Mouse (Mus musculus): ENCODE results near the gene Chchd6. TPM values are rescaled to one million over a fixed set of nuclear protein-coding genes. Genes with fewer than 3 reads are reported as not detected.
A peak's percentile ranks its signal among the peaks of the same experiment; 100 is the strongest.

Chchd6 gene
- 10 to 100 TPM; 86.4 to 86.6 TPM for total RNA-seq (2021)
- long read RNA-seq, experiment 1, transcript Chchd6-202 (7 exons, 1,042 nt) = minor isoform, 19 of 128 reads
- long read RNA-seq, experiment 1, transcript Chchd6-201 (8 exons, 1,121 nt) = major isoform, 102 of 128 reads
- long read RNA-seq, experiment 1, partial matches to known transcripts = 5 of 128 reads
- long read RNA-seq, experiment 1, other reads (novel, unspliced or antisense) = 2 of 128 reads
- long read RNA-seq, experiment 2, transcript Chchd6-202 (7 exons, 1,042 nt) = minor isoform, 12 of 109 reads
- long read RNA-seq, experiment 2, transcript Chchd6-201 (8 exons, 1,121 nt) = major isoform, 90 of 109 reads
- long read RNA-seq, experiment 2, partial matches to known transcripts = 3 of 109 reads
- long read RNA-seq, experiment 2, other reads (novel, unspliced or antisense) = 4 of 109 reads

- intact Hi-C loops (cut with DNase I) = no loop called here
Measured at GRCm38 (mm10) chr6:89595018-89595776, at the start of gene Chchd6. TSS of gene Chchd6 (minus strand) at chr6:89595652.

GRCm38 (mm10) chr6:89644271-89645075, 49.0 kb upstream of the Chchd6 start:
- intact Hi-C loops (cut with DNase I) = no loop called here

More at GRCm38 (mm10) chr6:89595018-89595776, at the start of gene Chchd6:
- peak; percentile 97 for DNase-seq (ENCODE audit: low spot score in 2 of 2)

GRCm38 (mm10) chr6:89643798-89644270, 48.4 kb upstream of the Chchd6 start, which contains the start of gene Txnrd3:
TSS of gene Txnrd3 (plus strand) at chr6:89643988.
- intact Hi-C loops (cut with DNase I) = no loop called here
- DNase-seq (ENCODE audit: low spot score in 2 of 2) = peak; percentile 76 to 83

More at GRCm38 (mm10) chr6:89644271-89645075, 49.0 kb upstream of the Chchd6 start:
- peak; percentile 70 to 78 for DNase-seq (ENCODE audit: low spot score in 2 of 2)

GRCm38 (mm10) chr6:89639025-89639424, 43.6 kb upstream of the Chchd6 start:
- intact Hi-C loops (cut with DNase I) = no loop called here
- DNase-seq (ENCODE audit: low spot score in 2 of 2) = peak; percentile 34 to 41

GRCm38 (mm10) chr6:89637977-89638376, 42.5 kb upstream of the Chchd6 start:
- DNase-seq (ENCODE audit: low spot score in 2 of 2) = no peak
- intact Hi-C loops (cut with DNase I) = no loop called here

GRCm38 (mm10) chr6:89634400-89634799, 38.9 kb upstream of the Chchd6 start:
- no peak for DNase-seq (ENCODE audit: low spot score in 2 of 2)
- intact Hi-C loops (cut with DNase I) = loop anchor here (2.0 to 5.0 kb wide), 4 partner anchors 77 to 700 kb away; partner anchors contain the start of gene Plxna1

- no peak for DNase-seq (ENCODE audit: low spot score in 2 of 2)
- intact Hi-C loops (cut with DNase I) = loop anchor here (5.0 kb wide), 3 partner anchors 76 to 656 kb away; partner anchors contain the start of gene Plxna1
Measured at GRCm38 (mm10) chr6:89633115-89633514, 37.7 kb upstream of the Chchd6 start.

- intact Hi-C loops (cut with DNase I) = loop anchor here (5.0 kb wide), 3 partner anchors 75 to 655 kb away; partner anchors contain the start of gene Plxna1
- DNase-seq (ENCODE audit: low spot score in 2 of 2) = peak; percentile 92 to 96
Measured at GRCm38 (mm10) chr6:89631809-89632562, 36.5 kb upstream of the Chchd6 start.

- intact Hi-C loops (cut with DNase I) = no loop called here
Measured at GRCm38 (mm10) chr6:89628045-89628785, 32.8 kb upstream of the Chchd6 start.

GRCm38 (mm10) chr6:89622647-89623046, 27.2 kb upstream of the Chchd6 start:
- DNase-seq (ENCODE audit: low spot score in 2 of 2) = no peak
- intact Hi-C loops (cut with DNase I) = no loop called here

More at GRCm38 (mm10) chr6:89628045-89628785, 32.8 kb upstream of the Chchd6 start:
- no peak for DNase-seq (ENCODE audit: low spot score in 2 of 2)

- intact Hi-C loops (cut with DNase I) = no loop called here
- DNase-seq (ENCODE audit: low spot score in 2 of 2) = no peak
Measured at GRCm38 (mm10) chr6:89615373-89615755, 19.9 kb upstream of the Chchd6 start.

GRCm38 (mm10) chr6:89614596-89615372, 19.3 kb upstream of the Chchd6 start:
- intact Hi-C loops (cut with DNase I) = no loop called here
- DNase-seq (ENCODE audit: low spot score in 2 of 2) = no peak

GRCm38 (mm10) chr6:89614107-89614471, 18.6 kb upstream of the Chchd6 start:
- intact Hi-C loops (cut with DNase I) = no loop called here

GRCm38 (mm10) chr6:89613336-89614106, 18.1 kb upstream of the Chchd6 start:
- DNase-seq (ENCODE audit: low spot score in 2 of 2) = peak; percentile 72 to 83
- intact Hi-C loops (cut with DNase I) = no loop called here

More at GRCm38 (mm10) chr6:89614107-89614471, 18.6 kb upstream of the Chchd6 start:
- DNase-seq (ENCODE audit: low spot score in 2 of 2) = no peak

- intact Hi-C loops (cut with DNase I) = no loop called here
- DNase-seq (ENCODE audit: low spot score in 2 of 2) = no peak
Measured at GRCm38 (mm10) chr6:89607999-89608398, 12.5 kb upstream of the Chchd6 start.

- intact Hi-C loops (cut with DNase I) = no loop called here
- DNase-seq (ENCODE audit: low spot score in 2 of 2) = no peak
Measured at GRCm38 (mm10) chr6:89606096-89606495, 10.6 kb upstream of the Chchd6 start.

Data from left cerebral cortex, postnatal 14 days (tissue).